Mouse (Mus musculus) heart, postnatal 0 days (tissue): Measurements from ENCODE around the gene BC051665.

Experiments
- CTCF ChIP-seq: IDR thresholded peaks from 2 replicates; pipeline ENCODE4 v1.5.1; 2016; ENCODE audit warnings: antibody characterized with exemption, control low read depth, low read depth
- EP300 ChIP-seq: IDR thresholded peaks from 2 replicates; pipeline ENCODE4 v1.6.1; 2016; ENCODE audit warnings: antibody characterized with exemption, low read depth

- TF ChIP-seq CTCF, result no peak
- no peak for TF ChIP-seq EP300
Observed at GRCm38 (mm10) chr13:60761161-60761560, 25.0 kb downstream of the BC051665 start.
